In genomic region chr3:51222834-51223460, GRCm38 (mm10) we compare ENCODE assay signal across 12 mouse cellular contexts. TPM values are rescaled to one million over a fixed set of nuclear protein-coding genes. Genes with fewer than 3 reads are reported as not detected.
DNase-seq lines count a peak whose midpoint lies in the region; ATAC-seq and TF ChIP-seq lines count a peak whose summit lies in the region.
"Had no signal": no experiment of that assay in that cellular context is flagged by ENCODE, and none has a peak within 500 bp of the region (broad histone marks: within the 10 kb centered on the region; RNA-seq: fewer than 3 reads in every experiment).

No protein-coding gene starts in this region.

- POLR2A ChIA-PET in Patski (lab: Charles Lee) = interaction anchor here (1.1 to 3.5 kb wide), 3 partner anchors 11 to 28 kb away, joined by 3 to 13 read pairs (median 6); no protein-coding TSS in a partner anchor

- peak overlapping the region; percentile 91 for H3K4me2 ChIP-seq in heart, embryonic 13.5 days
- H3K4me2 ChIP-seq in lung, postnatal 0 days (replicated peaks; ENCODE audit: low read depth, low read length) = no peak overlapping the region
- no peak overlapping the region; the same call in 1 of the 2 replicates for H3K4me2 ChIP-seq in neural tube, embryonic 15.5 days

- WGBS in heart, embryonic 13.5 days = 46% methylated on average over 10 of the region's 10 CpGs
- WGBS in lung, postnatal 0 days = 40% methylated on average over 10 of the region's 10 CpGs
- 74% methylated on average over 10 of the region's 10 CpGs for WGBS in neural tube, embryonic 15.5 days

- no peak for ATAC-seq in heart, embryonic 13.5 days (ENCODE audit: extremely low read depth, insufficient number of reproducible peaks, low FRiP score, low TSS enrichment)
- no peak for ATAC-seq in lung, postnatal 0 days
- ATAC-seq in Patski = peak; percentile 17
- no peak for ATAC-seq in neural tube, embryonic 15.5 days (ENCODE audit: low FRiP score)

- peaks cover 56% of the 10 kb centered on the region for H3K4me1 ChIP-seq in heart, embryonic 13.5 days
- H3K4me1 ChIP-seq in lung, postnatal 0 days (ENCODE audit: insufficient read depth, low read depth, low read length) = peaks cover 9% of the 10 kb centered on the region; the same call in 1 of the 2 replicates
- H3K4me1 ChIP-seq in neural tube, embryonic 15.5 days = peaks cover 35% of the 10 kb centered on the region

- 0 out of 2 replicates have a peak overlapping the region, but pooled peaks have one; percentile 95 for H3K4me3 ChIP-seq in heart, embryonic 13.5 days
- H3K4me3 ChIP-seq in lung, postnatal 0 days (ENCODE audit: low read depth, low read length) = no peak overlapping the region
- no peak overlapping the region for H3K4me3 ChIP-seq in neural tube, embryonic 15.5 days (replicated peaks)

- peak overlapping the region; percentile 42; the same call in 1 of the 2 replicates for H3K27ac ChIP-seq in heart, embryonic 13.5 days (replicated peaks)
- peak overlapping the region; percentile 98; the same call in 1 of the 2 replicates for H3K27ac ChIP-seq in lung, postnatal 0 days (ENCODE audit: low read length)
- H3K27ac ChIP-seq in neural tube, embryonic 15.5 days (replicated peaks) = peak overlapping the region; percentile 100; the same call in 1 of the 2 replicates
- H3K27ac ChIP-seq: embryonic facial prominence, embryonic 13.5 days had no signal

- H3K9ac ChIP-seq in heart, embryonic 13.5 days = 0 out of 2 replicates have a peak overlapping the region, but pooled peaks have one; percentile 14
- H3K9ac ChIP-seq in lung, postnatal 0 days (replicated peaks; ENCODE audit: low read depth) = no peak overlapping the region
- no peak overlapping the region for H3K9ac ChIP-seq in neural tube, embryonic 15.5 days (replicated peaks)
- H3K9ac ChIP-seq: embryonic facial prominence, embryonic 13.5 days had no signal

- in situ Hi-C loops in Patski (cut with MboI; ENCODE audit: low pct_unique_long_range_greater_than_20kb) = no loop called here

- intact Hi-C loops in heart, postnatal 25 days (cut with DNase I) = loop anchor here (2.0 kb wide), 1 partner anchor 24 kb away; no protein-coding TSS in a partner anchor

- TF ChIP-seq EP300 in lung, postnatal 0 days (IDR thresholded peaks at IDR 0.05) = no peak

- H3K9me3 ChIP-seq in heart, embryonic 13.5 days = no peaks in the 10 kb centered on the region
- no peaks in the 10 kb centered on the region for H3K9me3 ChIP-seq in lung, postnatal 0 days (ENCODE audit: low read length)
- no peaks in the 10 kb centered on the region for H3K9me3 ChIP-seq in neural tube, embryonic 15.5 days (replicated peaks)
- H3K9me3 ChIP-seq: embryonic facial prominence, embryonic 13.5 days had no signal

- no peaks in the 10 kb centered on the region for H3K27me3 ChIP-seq in heart, embryonic 13.5 days (replicated peaks)
- H3K27me3 ChIP-seq in lung, postnatal 0 days (replicated peaks; ENCODE audit: insufficient read depth, low read length) = no peaks in the 10 kb centered on the region
- no peaks in the 10 kb centered on the region for H3K27me3 ChIP-seq in Patski
- H3K27me3 ChIP-seq in neural tube, embryonic 15.5 days (replicated peaks) = no peaks in the 10 kb centered on the region
- H3K27me3 ChIP-seq: embryonic facial prominence, embryonic 13.5 days had no signal

- DNase-seq in heart, postnatal 25 days (ENCODE audit: low spot score) = no peak
- DNase-seq in lung, postnatal 0 days (ENCODE audit: low spot score) = peak; percentile 78
- DNase-seq in lung, postnatal 4 days = no peak
- peak; percentile 44 for DNase-seq in Patski (ENCODE audit: low read depth, low spot score)
- no peak for DNase-seq in right cerebral cortex, adult 18-20 months
- DNase-seq in gastrocnemius, postnatal 10 days = no peak
- DNase-seq: cerebellum, adult 18-20 months; kidney, adult 9 months; lung, postnatal 10 days had no signal

- H3K36me3 ChIP-seq in heart, embryonic 13.5 days = no peaks in the 10 kb centered on the region
- H3K36me3 ChIP-seq in lung, postnatal 0 days (ENCODE audit: insufficient read depth, low read length) = no peaks in the 10 kb centered on the region
- H3K36me3 ChIP-seq in neural tube, embryonic 15.5 days = no peaks in the 10 kb centered on the region
- H3K36me3 ChIP-seq: embryonic facial prominence, embryonic 13.5 days had no signal

- no peak for TF ChIP-seq CTCF in lung, postnatal 0 days (IDR thresholded peaks at IDR 0.05)
- no peak for TF ChIP-seq CTCF in Patski (IDR thresholded peaks at IDR 0.05)

- CTCF ChIA-PET in Patski (lab: Charles Lee) = interaction anchor here (0.8 to 5.2 kb wide), 5 partner anchors 9 to 27 kb away, joined by 3 to 39 read pairs (median 5); no protein-coding TSS in a partner anchor

RNA-seq across cellular contexts. Expression of gene Noct, which starts 1.3 kb away (rescaled TPM):
- 8.5 and 8.6 TPM in 2 replicates for polyA plus RNA-seq in heart, embryonic 13.5 days (2015; fragmentation: Nextera tagmentation; extraction: Ambion mirVana)
- 10 to 100 TPM; 30.2 to 49.7 TPM for total RNA-seq in heart, postnatal 25 days (2021)
- 4.1 and 4.2 TPM in 2 replicates for polyA plus RNA-seq in lung, postnatal 0 days (2015; fragmentation: Nextera tagmentation; extraction: Ambion mirVana)
- 36.1 TPM for polyA plus RNA-seq in Patski (2021)
- 32.0 and 35.6 TPM in 2 replicates for polyA plus RNA-seq in neural tube, embryonic 15.5 days (2015; fragmentation: Nextera tagmentation; extraction: Ambion mirVana)
- total RNA-seq in gastrocnemius, postnatal 10 days (2021) = 10 to 100 TPM; 11.0 to 14.3 TPM

Comparison
In these comparisons a context has a peak if more than half of its experiments do, and no peak if none do; other contexts are left out.
1. DNase-seq: peak in lung, postnatal 0 days (single experiment) and Patski (single experiment); none in heart, postnatal 25 days (single experiment), lung, postnatal 4 days (0 of 2), right cerebral cortex, adult 18-20 months (single experiment) and gastrocnemius, postnatal 10 days (single experiment).
2. H3K27ac ChIP-seq: peak in every context shown above with its lines; median percentile 100 in neural tube, embryonic 15.5 days; 98 in lung, postnatal 0 days; 42 in heart, embryonic 13.5 days.